Mouse (Mus musculus) bone marrow macrophage, adult 2 months (primary cell): Measurements from ENCODE around the gene Arpc1b.

ENCODE experiments used
- CTCF ChIP-seq: IDR thresholded peaks from 2 replicates; pipeline ENCODE4 v1.5.1; 2012; ENCODE audit warnings: low read depth, mild to moderate bottlenecking, low read length, moderate library complexity
- POLR2A ChIP-seq: IDR thresholded peaks from 2 replicates; pipeline ENCODE4 v1.6.1; 2012; ENCODE audit warnings: mild to moderate bottlenecking, low read depth, low read length, borderline replicate concordance

- TF ChIP-seq POLR2A (no peak), CTCF (no peak)
Observed at GRCm38 (mm10) chr5:145149294-145149693, 35.3 kb downstream of the Arpc1b start.
